Mouse (Mus musculus) G1E (cell line): Measurements from ENCODE around the gene Ly86.

Experiments
- CTCF ChIP-seq: IDR thresholded peaks from 2 replicates; pipeline ENCODE4 v1.5.1; 2012; ENCODE audit warnings: low read depth, low read length, inconsistent platforms, mixed read lengths
- GATA1 ChIP-seq: IDR thresholded peaks from 2 replicates; pipeline ENCODE4 v1.6.1; 2012; ENCODE audit warnings: borderline replicate concordance, low read length, inconsistent platforms, mixed read lengths
- GATA2 ChIP-seq: IDR thresholded peaks from 2 replicates; pipeline ENCODE4 v1.6.1; 2012; ENCODE audit warnings: low read depth, low read length, inconsistent platforms, borderline replicate concordance
- TAL1 ChIP-seq: conservative IDR thresholded peaks from 2 replicates; pipeline ENCODE4 v1.6.1; 2012; ENCODE audit warnings: low read depth, low read length, inconsistent platforms, mixed read lengths

GRCm38 (mm10) chr13:37436267-37437013, 91.4 kb downstream of the Ly86 start:
- TF ChIP-seq CTCF, result no peak
- no peak for TF ChIP-seq GATA1
- TF ChIP-seq TAL1, result no peak
- no peak for TF ChIP-seq GATA2
